Comparison of ENCODE assay signal across 18 mouse cellular contexts in the genomic region with DNA sequence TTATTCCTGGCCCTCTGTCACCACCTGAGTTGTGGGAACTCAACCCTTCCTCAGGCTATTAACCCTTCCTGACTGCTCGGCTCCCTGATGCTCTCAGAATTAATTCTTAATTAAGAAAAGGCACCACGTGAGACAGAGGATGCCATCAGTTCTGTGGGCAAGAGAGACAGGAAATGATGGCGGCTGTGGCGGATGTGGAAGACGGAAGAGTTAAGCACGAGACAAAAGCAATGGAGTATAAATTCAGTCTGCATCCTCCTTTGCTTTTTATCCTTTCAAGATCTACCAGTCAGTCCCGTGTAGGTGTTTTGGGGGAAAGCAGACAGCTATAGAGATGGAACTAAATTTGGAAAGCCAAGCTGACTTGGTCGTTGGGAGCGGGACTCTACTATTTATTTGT.
"Had no signal": no experiment of that assay in that cellular context is flagged by ENCODE, and none has a peak within 500 bp of the region (broad histone marks: within the 10 kb centered on the region; RNA-seq: fewer than 3 reads in every experiment).

No protein-coding gene starts in this region.

- H3K27ac ChIP-seq: kidney, embryonic 15.5 days; left cerebral cortex, adult 2 months; liver, embryonic 13.5 days; midbrain, embryonic 10.5 days; midbrain, embryonic 13.5 days; stomach, postnatal 0 days had no signal

- H3K4me3 ChIP-seq: kidney, embryonic 15.5 days; left cerebral cortex, adult 2 months; liver, embryonic 13.5 days; megakaryocyte, embryonic 14.5 days; midbrain, embryonic 10.5 days; midbrain, embryonic 13.5 days; myocyte had no signal

- H3K9me3 ChIP-seq: kidney, embryonic 15.5 days; liver, embryonic 13.5 days; midbrain, embryonic 10.5 days; midbrain, embryonic 13.5 days had no signal

- H3K36me3 ChIP-seq: kidney, embryonic 15.5 days; liver, embryonic 13.5 days; midbrain, embryonic 10.5 days; midbrain, embryonic 13.5 days had no signal

- H3K4me2 ChIP-seq: kidney, embryonic 15.5 days; liver, embryonic 13.5 days; midbrain, embryonic 13.5 days had no signal

- ATAC-seq: intestine, postnatal 0 days; midbrain, embryonic 13.5 days; midbrain, embryonic 16.5 days had no signal

- H3K27me3 ChIP-seq: kidney, embryonic 15.5 days; liver, embryonic 13.5 days; megakaryocyte, embryonic 14.5 days had no signal

- H3K4me1 ChIP-seq: liver, embryonic 13.5 days had no signal

- DNase-seq: kidney, adult 2 months; kidney, postnatal 10 days; kidney, postnatal 36 days; layer of hippocampus, postnatal 36 days; liver, embryonic 13.5 days; lung, adult 2 months; lung, postnatal 14 days; lung, postnatal 4 days; thymus, adult 2 months had no signal

- H3K9ac ChIP-seq: kidney, embryonic 15.5 days; liver, embryonic 13.5 days; midbrain, embryonic 13.5 days had no signal
